Mouse (Mus musculus) embryonic facial prominence, embryonic 15.5 days (tissue): ENCODE data around the gene Med26. TPM values are rescaled to one million over a fixed set of nuclear protein-coding genes. Genes with fewer than 3 reads are reported as not detected.

Source experiments
- ATAC-seq: fragments of 200-750 bp; cut with Nextera tagmentation; 2 replicates; pipeline ENCODE4 v1.8.0; 2017; ENCODE audit warnings: low read depth, moderate TSS enrichment; ENCODE audit not compliant: insufficient number of reproducible peaks, low FRiP score, low TSS enrichment
- H3K27ac ChIP-seq: fragments of 300-500 bp; sonication (generic); replicated peaks from 2 replicates; pipeline ENCODE4 v1.5.1; 2015; ENCODE audit warnings: mild to moderate bottlenecking, inconsistent platforms
- H3K27me3 ChIP-seq: fragments of 300-500 bp; sonication (generic); 2 replicates; pipeline ENCODE4 v1.6.1; 2015; ENCODE audit warnings: inconsistent platforms
- H3K36me3 ChIP-seq: fragments of 300-500 bp; sonication (generic); 2 replicates; pipeline ENCODE4 v1.6.1; 2015; ENCODE audit warnings: mild to moderate bottlenecking, inconsistent platforms
- H3K4me1 ChIP-seq: fragments of 300-500 bp; sonication (generic); 2 replicates; pipeline ENCODE4 v1.6.1; 2015; ENCODE audit warnings: inconsistent platforms
- H3K4me2 ChIP-seq: fragments of 300-500 bp; sonication (generic); replicated peaks from 2 replicates; pipeline ENCODE4 v1.6.1; 2015; ENCODE audit warnings: mild to moderate bottlenecking, inconsistent platforms
- H3K4me3 ChIP-seq: fragments of 300-500 bp; sonication (generic); replicated peaks from 2 replicates; pipeline ENCODE4 v1.5.1; 2015; ENCODE audit warnings: mild to moderate bottlenecking, inconsistent platforms
- H3K9ac ChIP-seq: fragments of 300-500 bp; sonication (generic); 2 replicates; pipeline ENCODE4 v1.6.1; 2015; ENCODE audit warnings: inconsistent platforms
- H3K9me3 ChIP-seq: fragments of 300-500 bp; sonication (generic); replicated peaks from 2 replicates; pipeline ENCODE4 v1.6.1; 2016; ENCODE audit warnings: inconsistent platforms
- WGBS: fragments of 180-500 bp; shearing (Covaris S2); methylation state at CpG from one replicate; pipeline ENCODE4 v1.1.7; 2015; 5-methylcytosine and 5-hydroxymethylcytosine counted together
- polyA plus RNA-seq: library from polyadenylated mRNA; unstranded; fragments of >200 nt; fragmentation: Nextera tagmentation; extraction: Ambion mirVana; gene quantifications from 2 replicates; pipeline ENCODE4 v1.2.1, GENCODE M21; 2015

Med26 gene
- polyA plus RNA-seq = 18.4 and 20.4 TPM in 2 replicates

DNA sequence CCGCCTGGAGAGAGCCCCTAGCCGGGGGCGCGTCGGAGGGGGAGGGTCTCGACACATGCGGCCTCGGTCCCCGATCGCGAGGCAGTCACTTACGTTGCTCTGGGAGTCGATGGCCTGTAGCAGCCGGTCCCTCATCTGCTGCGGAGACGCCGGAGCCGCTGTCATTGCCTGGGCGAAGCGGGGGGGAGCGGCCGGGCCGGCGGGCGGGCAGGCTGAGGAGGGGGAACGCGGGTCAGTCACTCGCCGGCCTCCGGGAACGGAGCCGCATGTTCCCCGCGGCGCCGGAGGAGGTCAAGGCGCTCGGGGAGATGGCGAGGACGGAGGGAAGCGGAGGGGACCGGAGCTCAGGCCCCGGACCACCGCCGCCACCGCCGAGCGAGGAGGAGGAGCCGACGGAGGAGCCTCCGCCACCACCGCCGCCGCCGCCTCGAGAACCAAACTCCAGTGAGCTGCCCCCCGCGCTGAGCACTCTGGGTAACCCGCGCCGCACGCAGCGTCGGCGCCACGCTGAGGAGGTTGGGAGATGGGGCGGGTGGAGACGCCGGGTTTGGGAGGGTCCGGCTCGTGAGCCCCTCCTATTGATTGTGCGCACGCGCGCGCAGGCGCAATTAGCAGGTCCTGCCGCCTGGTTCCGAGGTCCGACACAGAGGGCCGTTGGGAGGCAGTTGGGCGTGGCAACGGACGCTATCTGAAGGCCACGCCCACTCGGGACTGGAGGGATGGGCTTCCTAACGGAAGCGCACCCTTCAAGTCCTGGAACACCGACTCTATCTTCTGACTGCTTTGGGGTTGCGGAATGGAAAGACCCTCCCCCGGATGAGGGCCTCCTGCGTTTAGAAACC is at the start of gene Med26:
TSS of gene Med26 (minus strand) at position 469 of the 842 bp plus-strand sequence.
- Histone ChIP-seq H3K27ac (peak within 1 kb of the TSS; percentile 97), H3K4me1 (peaks cover 19% of the 10 kb centered on the region), H3K9me3 (no peaks in the 10 kb centered on the region), H3K4me2 (peak within 1 kb of the TSS; percentile 84), H3K27me3 (no peaks in the 10 kb centered on the region), H3K4me3 (peak within 1 kb of the TSS; percentile 96), H3K36me3 (peaks cover 14% of the 10 kb centered on the region; the same call in 1 of the 2 replicates), H3K9ac (peak within 1 kb of the TSS; percentile 99)
- WGBS = under 1% methylated on average over 85 of the region's 92 CpGs
- ATAC-seq = peak; percentile 97

DNA sequence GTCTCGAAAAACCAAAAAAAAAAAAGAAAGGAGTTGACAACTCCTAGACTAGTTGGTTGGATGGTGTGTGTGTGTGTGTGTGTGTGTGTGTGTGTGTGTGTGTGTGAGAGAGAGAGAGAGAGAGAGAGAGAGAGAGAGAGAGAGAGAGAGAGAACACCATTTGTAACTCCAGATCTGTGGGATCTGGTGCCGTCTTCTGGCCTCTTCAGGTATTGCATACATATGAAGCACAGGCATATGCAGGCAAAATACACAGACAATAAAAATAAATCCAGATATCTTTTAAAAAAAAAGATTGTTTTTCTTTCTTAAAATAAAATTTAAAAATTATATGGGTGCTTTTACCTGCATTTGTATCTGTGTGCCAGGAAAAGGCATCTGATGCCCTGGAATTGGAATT is 42.1 kb upstream of the Med26 start:
- Histone ChIP-seq H3K4me3 (no peak overlapping the region), H3K4me1 (0 out of 2 replicates have a peak, but pooled peaks cover 5% of the 10 kb centered on the region), H3K9me3 (no peaks in the 10 kb centered on the region), H3K27me3 (no peaks in the 10 kb centered on the region), H3K36me3 (no peaks in the 10 kb centered on the region), H3K27ac (no peak overlapping the region), H3K4me2 (no peak overlapping the region), H3K9ac (no peak overlapping the region)
- WGBS = 61% methylated on average over 2 of the region's 2 CpGs
- no peak for ATAC-seq

- Histone ChIP-seq H3K9me3 (no peaks in the 10 kb centered on the region), H3K36me3 (no peaks in the 10 kb centered on the region), H3K9ac (no peak overlapping the region), H3K4me1 (0 out of 2 replicates have a peak, but pooled peaks cover 5% of the 10 kb centered on the region), H3K4me2 (no peak overlapping the region), H3K4me3 (no peak overlapping the region), H3K27me3 (no peaks in the 10 kb centered on the region), H3K27ac (no peak overlapping the region; the same call in 1 of the 2 replicates)
- ATAC-seq = peak; percentile 70
- WGBS = 39% methylated on average over 7 of the region's 7 CpGs
Observed at GRCm38 (mm10) chr8:72589286-72589685, 41.2 kb upstream of the Med26 start.

- no peak for ATAC-seq
- Histone ChIP-seq H3K27me3 (no peaks in the 10 kb centered on the region), H3K9ac (no peak overlapping the region), H3K4me2 (no peak overlapping the region), H3K9me3 (no peaks in the 10 kb centered on the region), H3K4me1 (0 out of 2 replicates have a peak, but pooled peaks cover 5% of the 10 kb centered on the region), H3K27ac (no peak overlapping the region), H3K4me3 (no peak overlapping the region), H3K36me3 (no peaks in the 10 kb centered on the region)
- 88% methylated on average over 10 of the region's 10 CpGs for WGBS
Observed at GRCm38 (mm10) chr8:72588865-72589264, 40.8 kb upstream of the Med26 start.

GRCm38 (mm10) chr8:72587806-72588205 is 39.7 kb upstream of the Med26 start:
- H3K9me3 ChIP-seq = no peaks in the 10 kb centered on the region
- H3K4me2 ChIP-seq = no peak overlapping the region
- H3K27ac ChIP-seq = no peak overlapping the region
- H3K4me1 ChIP-seq = 0 out of 2 replicates have a peak, but pooled peaks cover 10% of the 10 kb centered on the region
- no peak overlapping the region for H3K4me3 ChIP-seq
- H3K9ac ChIP-seq = no peak overlapping the region
- no peaks in the 10 kb centered on the region for H3K27me3 ChIP-seq
- ATAC-seq = no peak
- 72% methylated on average over 6 of the region's 6 CpGs for WGBS
- H3K36me3 ChIP-seq = no peaks in the 10 kb centered on the region

GRCm38 (mm10) chr8:72584390-72584789 is 36.3 kb upstream of the Med26 start:
- Histone ChIP-seq H3K36me3 (0 out of 2 replicates have a peak, but pooled peaks cover 4% of the 10 kb centered on the region), H3K4me2 (no peak overlapping the region), H3K27me3 (no peaks in the 10 kb centered on the region), H3K27ac (no peak overlapping the region), H3K9me3 (no peaks in the 10 kb centered on the region), H3K4me3 (no peak overlapping the region), H3K9ac (no peak overlapping the region), H3K4me1 (0 out of 2 replicates have a peak, but pooled peaks cover 8% of the 10 kb centered on the region)
- 74% methylated on average over 6 of the region's 6 CpGs for WGBS
- ATAC-seq = no peak

GRCm38 (mm10) chr8:72583056-72583771 is 35.1 kb upstream of the Med26 start:
- Histone ChIP-seq H3K4me1 (0 out of 2 replicates have a peak, but pooled peaks cover 5% of the 10 kb centered on the region), H3K27me3 (no peaks in the 10 kb centered on the region), H3K36me3 (0 out of 2 replicates have a peak, but pooled peaks cover 4% of the 10 kb centered on the region), H3K27ac (0 out of 2 replicates have a peak overlapping the region, but pooled peaks have one; percentile 3), H3K4me2 (no peak overlapping the region), H3K9ac (no peak overlapping the region), H3K9me3 (no peaks in the 10 kb centered on the region), H3K4me3 (no peak overlapping the region)
- 71% methylated on average over 7 of the region's 7 CpGs for WGBS
- no peak for ATAC-seq

GRCm38 (mm10) chr8:72579374-72579773 is 31.3 kb upstream of the Med26 start:
- H3K4me2 ChIP-seq = no peak overlapping the region
- no peak for ATAC-seq
- no peak overlapping the region for H3K9ac ChIP-seq
- H3K27ac ChIP-seq = no peak overlapping the region
- 60% methylated on average over 9 of the region's 9 CpGs for WGBS
- 0 out of 2 replicates have a peak, but pooled peaks cover 5% of the 10 kb centered on the region for H3K4me1 ChIP-seq
- H3K27me3 ChIP-seq = no peaks in the 10 kb centered on the region
- 0 out of 2 replicates have a peak, but pooled peaks cover 4% of the 10 kb centered on the region for H3K36me3 ChIP-seq
- H3K4me3 ChIP-seq = no peak overlapping the region
- H3K9me3 ChIP-seq = no peaks in the 10 kb centered on the region

GRCm38 (mm10) chr8:72577941-72578340 is 29.9 kb upstream of the Med26 start:
- Histone ChIP-seq H3K27me3 (no peaks in the 10 kb centered on the region), H3K27ac (0 out of 2 replicates have a peak overlapping the region, but pooled peaks have one; percentile 48), H3K4me3 (no peak overlapping the region), H3K36me3 (0 out of 2 replicates have a peak, but pooled peaks cover 4% of the 10 kb centered on the region), H3K4me1 (peaks cover 2% of the 10 kb centered on the region; the same call in 1 of the 2 replicates), H3K9me3 (no peaks in the 10 kb centered on the region), H3K9ac (no peak overlapping the region), H3K4me2 (no peak overlapping the region)
- WGBS = 73% methylated on average over 1 of the region's 1 CpGs
- ATAC-seq = no peak

- Histone ChIP-seq H3K36me3 (0 out of 2 replicates have a peak, but pooled peaks cover 4% of the 10 kb centered on the region), H3K27me3 (no peaks in the 10 kb centered on the region), H3K4me2 (no peak overlapping the region), H3K4me1 (peaks cover 8% of the 10 kb centered on the region), H3K9me3 (no peaks in the 10 kb centered on the region), H3K27ac (no peak overlapping the region), H3K9ac (no peak overlapping the region), H3K4me3 (no peak overlapping the region)
- ATAC-seq = no peak
- 74% methylated on average over 3 of the region's 3 CpGs for WGBS
Observed at GRCm38 (mm10) chr8:72577266-72577665, 29.2 kb upstream of the Med26 start.

GRCm38 (mm10) chr8:72575915-72576314 is 27.8 kb upstream of the Med26 start:
- Histone ChIP-seq H3K36me3 (0 out of 2 replicates have a peak, but pooled peaks cover 4% of the 10 kb centered on the region), H3K4me1 (peaks cover 11% of the 10 kb centered on the region), H3K9ac (no peak overlapping the region), H3K4me2 (no peak overlapping the region), H3K27ac (no peak overlapping the region), H3K4me3 (no peak overlapping the region), H3K27me3 (no peaks in the 10 kb centered on the region), H3K9me3 (no peaks in the 10 kb centered on the region)
- no peak for ATAC-seq
- 94% methylated on average over 6 of the region's 6 CpGs for WGBS
